Mouse (Mus musculus): ENCODE data around the gene Cd200r3. TPM values are rescaled to one million over a fixed set of nuclear protein-coding genes. Genes with fewer than 3 reads are reported as not detected.

Gene Cd200r3
- total RNA-seq, 2 experiments from 2014 or later: 0.25 TPM; not detected in 1

GRCm38 (mm10) chr16:45025321-45025720 is 81.8 kb downstream of the Cd200r3 start:
- DNase-seq: no peak
- intact Hi-C loops (cut with DNase I; ENCODE audit: low total_unique reads): no loop called here

GRCm38 (mm10) chr16:45029080-45029479 is 85.6 kb downstream of the Cd200r3 start:
- intact Hi-C loops (cut with DNase I; ENCODE audit: low total_unique reads): no loop called here
- DNase-seq: no peak

- DNase-seq: no peak
- intact Hi-C loops (cut with DNase I; ENCODE audit: low total_unique reads): no loop called here
These were observed 86.0 kb downstream of the Cd200r3 start for GRCm38 (mm10) chr16:45029493-45029892.

- DNase-seq: no peak
- intact Hi-C loops (cut with DNase I; ENCODE audit: low total_unique reads): no loop called here
These were observed 86.6 kb downstream of the Cd200r3 start for GRCm38 (mm10) chr16:45030127-45030526.

- intact Hi-C loops (cut with DNase I; ENCODE audit: low total_unique reads): no loop called here
- DNase-seq: no peak
These were observed 87.3 kb downstream of the Cd200r3 start for GRCm38 (mm10) chr16:45030796-45031195.

Other genes with a start within 250 kb of the Cd200r3 start
- 1 to 10 TPM; 3.6 to 4.2 TPM for gene Nepro, start 219.4 kb upstream of the Cd200r3 start, total RNA-seq (2021)
- 10 to 100 TPM in 1 of 2 experiments, 1 to 10 TPM in 1; 8.5 to 12.7 TPM for gene Gtpbp8, start 197.3 kb upstream of the Cd200r3 start, total RNA-seq (2021)
- under 1 TPM; 0.27 to 0.43 TPM for gene Cd200r1, start 177.9 kb upstream of the Cd200r3 start, total RNA-seq (2021)
- gene Cd200r4, start 131.9 kb upstream of the Cd200r3 start, total RNA-seq (2021): not detected
- gene Cd200r2, start 76.6 kb upstream of the Cd200r3 start, total RNA-seq (2021): not detected
- gene Ccdc80, start 149.7 kb downstream of the Cd200r3 start, total RNA-seq (2021): 10 to 100 TPM; 67.2 to 85.5 TPM
- gene Slc35a5, start 215.0 kb downstream of the Cd200r3 start, total RNA-seq (2021): 1 to 10 TPM; 5.5 to 6.7 TPM
- 10 to 100 TPM; 19.0 to 20.8 TPM for gene Atg3, start 215.1 kb downstream of the Cd200r3 start, total RNA-seq (2021)

All from gastrocnemius, postnatal 14 days (tissue).